Mouse (Mus musculus): ENCODE data around the gene Got2. TPM values are rescaled to one million over a fixed set of nuclear protein-coding genes. Genes with fewer than 3 reads are reported as not detected.
A peak's percentile ranks its signal among the peaks of the same experiment; 100 is the strongest.

Got2 gene
- polyA plus RNA-seq (2016; fragmentation: Nextera tagmentation; extraction: Ambion mirVana), result 167 and 176 TPM in 2 replicates

- Histone ChIP-seq H3K9ac (peak within 1 kb of the TSS; percentile 78), H3K27ac (peak within 1 kb of the TSS; percentile 81), H3K4me3 (replicated peaks) (peak within 1 kb of the TSS; percentile 86), H3K36me3 (replicated peaks) (no peaks in the 10 kb centered on the region), H3K4me2 (peak within 1 kb of the TSS; percentile 76), H3K4me1 (peaks cover 22% of the 10 kb centered on the region), H3K27me3 (no peaks in the 10 kb centered on the region), H3K9me3 (no peaks in the 10 kb centered on the region)
- 9% methylated on average over 31 of the region's 31 CpGs for WGBS
- ATAC-seq (ENCODE audit: low FRiP score), result peak; percentile 85
These were observed at the start of gene Got2 for GRCm38 (mm10) chr8:95888285-95889136. TSS of gene Got2 (minus strand) at chr8:95888547.

- no peaks in the 10 kb centered on the region for H3K27me3 ChIP-seq
- H3K4me1 ChIP-seq, result no peaks in the 10 kb centered on the region
- no peak for ATAC-seq (ENCODE audit: low FRiP score)
- H3K9ac ChIP-seq, result no peak overlapping the region
- no peaks in the 10 kb centered on the region for H3K9me3 ChIP-seq
- no peak overlapping the region for H3K27ac ChIP-seq
- no peak overlapping the region for H3K4me3 ChIP-seq (replicated peaks)
- no peaks in the 10 kb centered on the region for H3K36me3 ChIP-seq (replicated peaks)
- no peak overlapping the region for H3K4me2 ChIP-seq
- WGBS, result 94% methylated on average over 5 of the region's 5 CpGs
These were observed 44.5 kb upstream of the Got2 start for GRCm38 (mm10) chr8:95932841-95933240.

- no peak overlapping the region for H3K4me3 ChIP-seq (replicated peaks)
- no peak overlapping the region for H3K27ac ChIP-seq
- no peaks in the 10 kb centered on the region for H3K27me3 ChIP-seq
- no peak overlapping the region for H3K9ac ChIP-seq
- no peaks in the 10 kb centered on the region for H3K9me3 ChIP-seq
- no peak for ATAC-seq (ENCODE audit: low FRiP score)
- H3K36me3 ChIP-seq (replicated peaks), result no peaks in the 10 kb centered on the region
- no peaks in the 10 kb centered on the region for H3K4me1 ChIP-seq
- 56% methylated on average over 4 of the region's 4 CpGs for WGBS
- H3K4me2 ChIP-seq, result no peak overlapping the region
These were observed 41.5 kb upstream of the Got2 start for GRCm38 (mm10) chr8:95929821-95930220.

- WGBS, result 5% methylated on average over 9 of the region's 9 CpGs
- Histone ChIP-seq H3K36me3 (replicated peaks) (no peaks in the 10 kb centered on the region), H3K4me2 (peak overlapping the region; percentile 55), H3K4me1 (peaks cover 9% of the 10 kb centered on the region; the same call in 1 of the 2 replicates), H3K27ac (no peak overlapping the region), H3K9me3 (no peaks in the 10 kb centered on the region), H3K4me3 (replicated peaks) (peak overlapping the region; percentile 28), H3K27me3 (peaks cover 4% of the 10 kb centered on the region; the same call in 1 of the 2 replicates), H3K9ac (no peak overlapping the region)
- peak; percentile 68; the same call in 1 of the 2 replicates for ATAC-seq (ENCODE audit: low FRiP score)
These were observed 27.8 kb upstream of the Got2 start for GRCm38 (mm10) chr8:95916106-95916505.

GRCm38 (mm10) chr8:95914905-95915643 is 26.7 kb upstream of the Got2 start:
- Histone ChIP-seq H3K4me2 (no peak overlapping the region), H3K27me3 (peaks cover 4% of the 10 kb centered on the region; the same call in 1 of the 2 replicates), H3K4me3 (replicated peaks) (no peak overlapping the region), H3K9ac (no peak overlapping the region), H3K27ac (no peak overlapping the region), H3K36me3 (replicated peaks) (no peaks in the 10 kb centered on the region), H3K4me1 (peaks cover 9% of the 10 kb centered on the region; the same call in 1 of the 2 replicates), H3K9me3 (no peaks in the 10 kb centered on the region)
- peak; percentile 90 for ATAC-seq (ENCODE audit: low FRiP score)
- WGBS, result 8% methylated on average over 7 of the region's 7 CpGs

- Histone ChIP-seq H3K4me3 (replicated peaks) (no peak overlapping the region), H3K4me2 (no peak overlapping the region), H3K27ac (no peak overlapping the region), H3K9me3 (no peaks in the 10 kb centered on the region), H3K9ac (no peak overlapping the region), H3K36me3 (replicated peaks) (no peaks in the 10 kb centered on the region), H3K4me1 (peaks cover 6% of the 10 kb centered on the region; the same call in 1 of the 2 replicates), H3K27me3 (peaks cover 4% of the 10 kb centered on the region; the same call in 1 of the 2 replicates)
- 88% methylated on average over 5 of the region's 5 CpGs for WGBS
- no peak for ATAC-seq (ENCODE audit: low FRiP score)
These were observed 22.9 kb upstream of the Got2 start for GRCm38 (mm10) chr8:95911240-95911639.

GRCm38 (mm10) chr8:95907885-95908284 is 19.5 kb upstream of the Got2 start:
- no peaks in the 10 kb centered on the region for H3K4me1 ChIP-seq
- H3K36me3 ChIP-seq (replicated peaks), result no peaks in the 10 kb centered on the region
- ATAC-seq (ENCODE audit: low FRiP score), result no peak
- no peaks in the 10 kb centered on the region for H3K9me3 ChIP-seq
- H3K27me3 ChIP-seq, result no peaks in the 10 kb centered on the region
- H3K9ac ChIP-seq, result no peak overlapping the region
- H3K4me2 ChIP-seq, result no peak overlapping the region
- 84% methylated on average over 11 of the region's 11 CpGs for WGBS
- no peak overlapping the region for H3K4me3 ChIP-seq (replicated peaks)
- H3K27ac ChIP-seq, result no peak overlapping the region

- Histone ChIP-seq H3K9ac (no peak overlapping the region), H3K36me3 (replicated peaks) (no peaks in the 10 kb centered on the region), H3K27me3 (no peaks in the 10 kb centered on the region), H3K4me2 (no peak overlapping the region), H3K9me3 (no peaks in the 10 kb centered on the region), H3K4me1 (no peaks in the 10 kb centered on the region), H3K27ac (no peak overlapping the region), H3K4me3 (replicated peaks) (no peak overlapping the region)
- WGBS, result 92% methylated on average over 9 of the region's 9 CpGs
- no peak for ATAC-seq (ENCODE audit: low FRiP score)
These were observed 18.4 kb upstream of the Got2 start for GRCm38 (mm10) chr8:95906738-95907137.

GRCm38 (mm10) chr8:95901864-95902263 is 13.5 kb upstream of the Got2 start:
- no peaks in the 10 kb centered on the region for H3K27me3 ChIP-seq
- no peak overlapping the region for H3K4me3 ChIP-seq (replicated peaks)
- no peak for ATAC-seq (ENCODE audit: low FRiP score)
- 27% methylated on average over 7 of the region's 7 CpGs for WGBS
- H3K9me3 ChIP-seq, result no peaks in the 10 kb centered on the region
- no peaks in the 10 kb centered on the region for H3K36me3 ChIP-seq (replicated peaks)
- H3K4me1 ChIP-seq, result no peaks in the 10 kb centered on the region
- no peak overlapping the region for H3K27ac ChIP-seq
- no peak overlapping the region for H3K9ac ChIP-seq
- H3K4me2 ChIP-seq, result no peak overlapping the region

- no peak overlapping the region for H3K4me2 ChIP-seq
- H3K27ac ChIP-seq, result no peak overlapping the region
- no peak overlapping the region for H3K4me3 ChIP-seq (replicated peaks)
- H3K9ac ChIP-seq, result no peak overlapping the region
- H3K27me3 ChIP-seq, result no peaks in the 10 kb centered on the region
- 88% methylated on average over 5 of the region's 5 CpGs for WGBS
- no peaks in the 10 kb centered on the region for H3K36me3 ChIP-seq (replicated peaks)
- H3K4me1 ChIP-seq, result no peaks in the 10 kb centered on the region
- ATAC-seq (ENCODE audit: low FRiP score), result no peak
- no peaks in the 10 kb centered on the region for H3K9me3 ChIP-seq
These were observed 5.4 kb upstream of the Got2 start for GRCm38 (mm10) chr8:95893701-95894100.

- no peaks in the 10 kb centered on the region for H3K36me3 ChIP-seq (replicated peaks)
- H3K4me3 ChIP-seq (replicated peaks), result peak overlapping the region; percentile 86
- H3K9ac ChIP-seq, result peak overlapping the region; percentile 78
- H3K4me1 ChIP-seq, result peaks cover 22% of the 10 kb centered on the region
- peak overlapping the region; percentile 76 for H3K4me2 ChIP-seq
- H3K27me3 ChIP-seq, result no peaks in the 10 kb centered on the region
- ATAC-seq (ENCODE audit: low FRiP score), result peak; percentile 98
- no peaks in the 10 kb centered on the region for H3K9me3 ChIP-seq
- WGBS, result under 1% methylated on average over 38 of the region's 38 CpGs
- peak overlapping the region; percentile 81 for H3K27ac ChIP-seq
These were observed 616 bp downstream of the Got2 start for GRCm38 (mm10) chr8:95887578-95888284.
